Mouse (Mus musculus) macrophage (primary cell): ENCODE results near the gene Gm3139. TPM values are rescaled to one million over a fixed set of nuclear protein-coding genes. Genes with fewer than 3 reads are reported as not detected.
"Not testable (repeated sequence)": the region's sequence is repeated elsewhere in the genome, so short reads cannot be mapped to it uniquely, and the experiment has no call there.

Experiments used
- H3K27ac ChIP-seq: fragments of 350-480 bp; formaldehyde crosslinking; 2 replicates; pipeline ENCODE4 v1.9.0; 2021
- H3K36me3 ChIP-seq: fragments of 350-480 bp; formaldehyde crosslinking; 2 replicates; pipeline ENCODE4 v1.9.0; 2021; ENCODE audit errors: inconsistent target
- H3K4me3 ChIP-seq: fragments of 350-480 bp; formaldehyde crosslinking; 2 replicates; pipeline ENCODE4 v1.9.0; 2021; ENCODE audit errors: inconsistent target
- H3K79me2 ChIP-seq: fragments of 350-480 bp; formaldehyde crosslinking; 2 replicates; pipeline ENCODE4 v1.9.0; 2021; ENCODE audit errors: inconsistent target
- WGBS: methylation state at CpG from one replicate; pipeline ENCODE4 v1.1.7; 2026; ENCODE audit warnings: inconsistent platforms; ENCODE audit not compliant: missing documents; 5-methylcytosine and 5-hydroxymethylcytosine counted together
- polyA plus RNA-seq: library from polyadenylated mRNA; stranded (reverse); fragments of 250-400 nt; gene quantifications from 3 replicates; pipeline ENCODE4 v1.2.4, GENCODE M21; 2018; ENCODE audit warnings: inconsistent platforms
- total RNA-seq, 78 experiments: library from RNA; depleted of rRNA; stranded (reverse); fragments of 250-400 nt; gene quantifications; 1 replicate in 9 of 78; 2 replicates in 24 of 78; 3 replicates in 43 of 78; 4 replicates in 2 of 78; pipeline ENCODE4 v1.2.4; 2018; ENCODE audit warnings: inconsistent platforms in 56 of 78

Gm3139 gene
- not detected for total RNA-seq (2018; cell fraction: chromatin; rRNA removed)
- total RNA-seq (2018; cell fraction: cytosol; rRNA removed): not detected
- total RNA-seq (2018; cell fraction: nucleus; rRNA removed): not detected
- not detected in 3 replicates for polyA plus RNA-seq

- not testable (repeated sequence) for H3K79me2 ChIP-seq, H3K36me3 ChIP-seq, H3K27ac ChIP-seq, H3K4me3 ChIP-seq
- no CpG with 5 or more reads among the region's 2 CpGs for WGBS
Observed at GRCm38 (mm10) chr5:94525987-94526386, at the start of gene Gm3139. TSS of gene Gm3139 (plus strand) at chr5:94526287.

Other genes starting within 250 kb of the Gm3139 start
- not detected in 3 replicates for gene A430089I19Rik, start 219.5 kb upstream of the Gm3139 start, polyA plus RNA-seq
- gene Gm6502, start 211.9 kb upstream of the Gm3139 start, polyA plus RNA-seq: not detected in 3 replicates
- not detected in 3 replicates for gene AA792892, start 186.5 kb upstream of the Gm3139 start, polyA plus RNA-seq
- not detected in 3 replicates for gene Gm7682, start 80.5 kb upstream of the Gm3139 start, polyA plus RNA-seq
- gene Gm3147, start 90.1 kb downstream of the Gm3139 start, polyA plus RNA-seq: not detected in 3 replicates
- not detected in 3 replicates for gene Gm6509, start 97.7 kb downstream of the Gm3139 start, polyA plus RNA-seq
- gene Gm6205, start 122.1 kb downstream of the Gm3139 start, polyA plus RNA-seq: not detected in 3 replicates